Mouse (Mus musculus) hindbrain, embryonic 11.5 days (tissue): ENCODE results near the gene Ip6k2. TPM values are rescaled to one million over a fixed set of nuclear protein-coding genes. Genes with fewer than 3 reads are reported as not detected.
A peak's percentile ranks its signal among the peaks of the same experiment; 100 is the strongest.

Experiments
- ATAC-seq: fragments of 200-750 bp; cut with Nextera tagmentation; 2 replicates; pipeline ENCODE4 v1.8.0; 2017; ENCODE audit warnings: mild to moderate bottlenecking, moderate TSS enrichment, moderate library complexity; ENCODE audit not compliant: low FRiP score
- DNase-seq: peaks from one replicate; pipeline ENCODE4 v3.0.0-alpha.2; 2015; ENCODE audit warnings: low spot score
- H3K27ac ChIP-seq: fragments of 300-500 bp; sonication (generic); 2 replicates; pipeline ENCODE4 v1.5.1; 2014; ENCODE audit warnings: mild to moderate bottlenecking, low read depth, low read length
- H3K27me3 ChIP-seq: fragments of 300-500 bp; sonication (generic); 2 replicates; pipeline ENCODE4 v1.6.1; 2014; ENCODE audit warnings: mild to moderate bottlenecking, low read length, moderate library complexity, mixed read lengths; ENCODE audit not compliant: control insufficient read depth, insufficient read depth
- H3K36me3 ChIP-seq: fragments of 300-500 bp; sonication (generic); 2 replicates; pipeline ENCODE4 v1.6.1; 2014; ENCODE audit warnings: mild to moderate bottlenecking, low read length, moderate library complexity, mixed read lengths; ENCODE audit not compliant: control insufficient read depth, insufficient read depth
- H3K4me1 ChIP-seq: fragments of 300-500 bp; sonication (generic); replicated peaks from 2 replicates; pipeline ENCODE4 v1.6.1; 2014; ENCODE audit warnings: low read length, mixed read lengths; ENCODE audit not compliant: control insufficient read depth, insufficient read depth
- H3K4me2 ChIP-seq: fragments of 300-500 bp; sonication (generic); replicated peaks from 2 replicates; pipeline ENCODE4 v1.6.1; 2014; ENCODE audit warnings: mild to moderate bottlenecking, low read depth, low read length
- H3K4me3 ChIP-seq: fragments of 300-500 bp; sonication (generic); 2 replicates; pipeline ENCODE4 v1.5.1; 2014; ENCODE audit warnings: low read depth, low read length
- H3K9ac ChIP-seq: fragments of 300-500 bp; sonication (generic); 2 replicates; pipeline ENCODE4 v1.6.1; 2014; ENCODE audit warnings: low read depth, low read length
- H3K9me3 ChIP-seq: fragments of 300-500 bp; sonication (generic); 2 replicates; pipeline ENCODE4 v1.6.1; 2016; ENCODE audit warnings: low read length; ENCODE audit not compliant: control insufficient read depth
- WGBS: fragments of 180-500 bp; shearing (Covaris S2); extraction: QIAGEN DNeasy Blood & Tissue Kit; methylation state at CpG from one replicate; pipeline ENCODE4 v1.1.7; 2014; 5-methylcytosine and 5-hydroxymethylcytosine counted together
- polyA plus RNA-seq: library from polyadenylated mRNA; unstranded; fragments of >200 nt; fragmentation: Nextera tagmentation; extraction: Ambion mirVana; gene quantifications from 2 replicates; pipeline ENCODE4 v1.2.1, GENCODE M21; 2014

Gene Ip6k2
- polyA plus RNA-seq, 1 experiment from 2014 or later = 136 TPM

GRCm38 (mm10) chr9:108788713-108789112, 5.1 kb downstream of the Ip6k2 start:
- ATAC-seq (no peak), DNase-seq (no peak)
- H3K36me3 ChIP-seq = no peaks in the 10 kb centered on the region
- no peaks in the 10 kb centered on the region for H3K27me3 ChIP-seq
- no peak overlapping the region for H3K4me3 ChIP-seq
- peaks cover 3% of the 10 kb centered on the region; the same call in 1 of the 2 replicates for H3K4me1 ChIP-seq
- H3K9me3 ChIP-seq = no peaks in the 10 kb centered on the region
- H3K27ac ChIP-seq = no peak overlapping the region
- H3K9ac ChIP-seq = no peak overlapping the region
- 82% methylated on average over 3 of the region's 3 CpGs for WGBS
- no peak overlapping the region for H3K4me2 ChIP-seq

GRCm38 (mm10) chr9:108792307-108792706, 8.7 kb downstream of the Ip6k2 start:
- Histone ChIP-seq H3K36me3 (0 out of 2 replicates have a peak, but pooled peaks cover 3% of the 10 kb centered on the region), H3K9ac (no peak overlapping the region), H3K27me3 (no peaks in the 10 kb centered on the region), H3K9me3 (no peaks in the 10 kb centered on the region), H3K4me1 (no peaks in the 10 kb centered on the region; the same call in 1 of the 2 replicates), H3K27ac (no peak overlapping the region), H3K4me3 (no peak overlapping the region), H3K4me2 (no peak overlapping the region)
- WGBS = 94% methylated on average over 1 of the region's 1 CpGs
- ATAC-seq (no peak), DNase-seq (no peak)

GRCm38 (mm10) chr9:108792730-108793129, 9.1 kb downstream of the Ip6k2 start:
- no peaks in the 10 kb centered on the region for H3K9me3 ChIP-seq
- WGBS = 66% methylated on average over 3 of the region's 3 CpGs
- no peak overlapping the region for H3K4me2 ChIP-seq
- DNase-seq (no peak), ATAC-seq (no peak)
- no peaks in the 10 kb centered on the region for H3K27me3 ChIP-seq
- H3K27ac ChIP-seq = no peak overlapping the region
- H3K36me3 ChIP-seq = 0 out of 2 replicates have a peak, but pooled peaks cover 6% of the 10 kb centered on the region
- H3K4me1 ChIP-seq = no peaks in the 10 kb centered on the region; the same call in 1 of the 2 replicates
- no peak overlapping the region for H3K4me3 ChIP-seq
- H3K9ac ChIP-seq = no peak overlapping the region

- no peaks in the 10 kb centered on the region for H3K4me1 ChIP-seq
- H3K9me3 ChIP-seq = no peaks in the 10 kb centered on the region
- DNase-seq (no peak), ATAC-seq (no peak)
- no peak overlapping the region for H3K4me2 ChIP-seq
- no peak overlapping the region for H3K4me3 ChIP-seq
- H3K36me3 ChIP-seq = peaks cover 10% of the 10 kb centered on the region; the same call in 1 of the 2 replicates
- H3K27me3 ChIP-seq = no peaks in the 10 kb centered on the region
- no peak overlapping the region for H3K27ac ChIP-seq
- no peak overlapping the region for H3K9ac ChIP-seq
- WGBS = 64% methylated on average over 2 of the region's 2 CpGs
These were observed 11.7 kb downstream of the Ip6k2 start for GRCm38 (mm10) chr9:108795281-108795680.

- H3K36me3 ChIP-seq = peaks cover 10% of the 10 kb centered on the region; the same call in 1 of the 2 replicates
- ATAC-seq = 0 out of 2 replicates have a peak, but pooled peaks have one; percentile 57
- no peak overlapping the region for H3K4me3 ChIP-seq
- H3K4me2 ChIP-seq = no peak overlapping the region
- DNase-seq = no peak
- H3K9me3 ChIP-seq = no peaks in the 10 kb centered on the region
- H3K27me3 ChIP-seq = no peaks in the 10 kb centered on the region
- no peak overlapping the region for H3K27ac ChIP-seq
- WGBS = 41% methylated on average over 11 of the region's 11 CpGs
- no peaks in the 10 kb centered on the region for H3K4me1 ChIP-seq
- no peak overlapping the region for H3K9ac ChIP-seq
These were observed 12.2 kb downstream of the Ip6k2 start for GRCm38 (mm10) chr9:108795762-108796161.

GRCm38 (mm10) chr9:108796351-108796981, 12.9 kb downstream of the Ip6k2 start:
- no peak overlapping the region for H3K4me3 ChIP-seq
- H3K27me3 ChIP-seq = no peaks in the 10 kb centered on the region
- DNase-seq = no peak
- no peak overlapping the region for H3K27ac ChIP-seq
- no peaks in the 10 kb centered on the region for H3K4me1 ChIP-seq
- no peaks in the 10 kb centered on the region for H3K9me3 ChIP-seq
- H3K9ac ChIP-seq = no peak overlapping the region
- no peak for ATAC-seq
- 90% methylated on average over 4 of the region's 4 CpGs for WGBS
- H3K4me2 ChIP-seq = no peak overlapping the region
- peaks cover 10% of the 10 kb centered on the region; the same call in 1 of the 2 replicates for H3K36me3 ChIP-seq

GRCm38 (mm10) chr9:108797477-108797876, 13.9 kb downstream of the Ip6k2 start:
- H3K4me2 ChIP-seq = no peak overlapping the region

GRCm38 (mm10) chr9:108798508-108799075, 15.0 kb downstream of the Ip6k2 start:
- Histone ChIP-seq H3K27ac (no peak overlapping the region), H3K4me3 (no peak overlapping the region), H3K36me3 (peaks cover 10% of the 10 kb centered on the region; the same call in 1 of the 2 replicates), H3K4me2 (no peak overlapping the region), H3K4me1 (no peaks in the 10 kb centered on the region), H3K9me3 (no peaks in the 10 kb centered on the region), H3K27me3 (no peaks in the 10 kb centered on the region), H3K9ac (no peak overlapping the region)
- no peak for DNase-seq
- WGBS = 88% methylated on average over 5 of the region's 5 CpGs
- no peak for ATAC-seq

More at GRCm38 (mm10) chr9:108797477-108797876, 13.9 kb downstream of the Ip6k2 start:
- Histone ChIP-seq H3K27ac (no peak overlapping the region), H3K4me3 (no peak overlapping the region), H3K9me3 (no peaks in the 10 kb centered on the region), H3K4me1 (no peaks in the 10 kb centered on the region), H3K27me3 (no peaks in the 10 kb centered on the region), H3K36me3 (peaks cover 10% of the 10 kb centered on the region; the same call in 1 of the 2 replicates), H3K9ac (no peak overlapping the region)
- no peak for DNase-seq
- ATAC-seq = no peak
- 86% methylated on average over 7 of the region's 7 CpGs for WGBS

GRCm38 (mm10) chr9:108799564-108799963, 16.0 kb downstream of the Ip6k2 start:
- DNase-seq (no peak), ATAC-seq (no peak)
- Histone ChIP-seq H3K27ac (no peak overlapping the region), H3K9me3 (no peaks in the 10 kb centered on the region), H3K4me2 (no peak overlapping the region), H3K4me1 (no peaks in the 10 kb centered on the region), H3K9ac (no peak overlapping the region), H3K36me3 (peaks cover 14% of the 10 kb centered on the region), H3K4me3 (no peak overlapping the region), H3K27me3 (no peaks in the 10 kb centered on the region)
- 93% methylated on average over 3 of the region's 3 CpGs for WGBS
